Mouse (Mus musculus): ENCODE measurements around the gene Fam131a.

GRCm38 (mm10) chr16:20695622-20696323, 2.7 kb downstream of the Fam131a start:
- TF ChIP-seq POLR2A (IDR thresholded peaks at IDR 0.05; ENCODE audit: low read depth, low read length) (0 out of 2 replicates have a peak, but pooled peaks have one; percentile 21), CTCF (IDR thresholded peaks at IDR 0.05; ENCODE audit: borderline replicate concordance, insufficient read depth, low read length) (no peak)

Data from embryonic fibroblast, embryonic 13.5 days (primary cell).